Mouse (Mus musculus): ENCODE measurements around the gene Mrpl52.

DNA sequence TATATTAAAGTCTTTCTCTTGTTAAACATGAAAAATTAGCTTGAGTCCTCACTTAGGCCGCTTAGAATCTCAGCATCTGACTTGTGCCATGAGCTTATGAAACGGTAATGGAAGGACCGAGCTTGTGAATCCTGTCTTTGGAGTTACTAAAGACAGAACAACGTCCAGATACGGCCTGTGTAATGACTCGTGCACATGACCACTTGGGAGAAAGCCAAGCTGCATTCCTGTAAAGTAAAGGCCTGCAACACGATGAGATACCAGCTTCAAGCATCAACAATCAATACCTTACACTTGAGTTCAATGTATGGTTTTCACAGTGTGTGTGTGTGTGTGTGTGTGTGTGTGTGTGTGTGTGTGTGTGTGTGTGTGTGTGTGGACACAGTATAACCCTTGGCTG, 30.0 kb upstream of the Mrpl52 start:
- TF ChIP-seq MAFK (IDR thresholded peaks at IDR 0.05; ENCODE audit: insufficient read depth, low read depth, low read length) (no peak), CHD2 (IDR thresholded peaks at IDR 0.05; ENCODE audit: low read depth, low read length) (no peak), ZC3H11A (IDR thresholded peaks at IDR 0.05; ENCODE audit: borderline replicate concordance, low read depth, low read length) (no peak), HCFC1 (IDR thresholded peaks at IDR 0.05; ENCODE audit: borderline replicate concordance, insufficient read depth, low read length) (no peak), ZNF384 (IDR thresholded peaks at IDR 0.05; ENCODE audit: low read depth, low read length) (no peak)
